Mouse (Mus musculus) heart, embryonic 14.5 days (tissue): ENCODE measurements around the gene Emx2. TPM values are rescaled to one million over a fixed set of nuclear protein-coding genes. Genes with fewer than 3 reads are reported as not detected.

Source experiments
- ATAC-seq: fragments of 200-750 bp; cut with Nextera tagmentation; 2 replicates; pipeline ENCODE4 v1.8.0; 2017; ENCODE audit warnings: low read depth, moderate TSS enrichment; ENCODE audit not compliant: insufficient number of reproducible peaks, insufficient read depth, low FRiP score
- H3K27ac ChIP-seq, 2 experiments: fragments of 200-500 bp in 1 of 2; fragments of 300-500 bp in 1 of 2; sonication (generic) in 1 of 2; replicated peaks in 1 of 2; 2 replicates each; pipeline ENCODE4 v1.5.1; 2012 to 2014; ENCODE audit warnings: low read depth in 2 of 2, low read length in 2 of 2, control low read depth in 1 of 2, mild to moderate bottlenecking in 1 of 2, mixed read lengths in 1 of 2; ENCODE audit not compliant: control insufficient read depth in 1 of 2, insufficient read depth in 1 of 2
- H3K27me3 ChIP-seq: fragments of 300-500 bp; sonication (generic); 2 replicates; pipeline ENCODE4 v1.6.1; 2014; ENCODE audit warnings: mild to moderate bottlenecking, low read length, control low read depth; ENCODE audit not compliant: control insufficient read depth, insufficient read depth
- H3K36me3 ChIP-seq: fragments of 300-500 bp; sonication (generic); 2 replicates; pipeline ENCODE4 v1.6.1; 2014; ENCODE audit warnings: mild to moderate bottlenecking, control low read depth, low read length, mixed read lengths; ENCODE audit not compliant: control insufficient read depth, insufficient read depth
- H3K4me1 ChIP-seq, 2 experiments: fragments of 200-500 bp in 1 of 2; fragments of 300-500 bp in 1 of 2; sonication (generic) in 1 of 2; 2 replicates each; pipeline ENCODE4 v1.6.1; 2012 to 2014; ENCODE audit warnings: low read length in 2 of 2, control low read depth in 1 of 2, mixed read lengths in 1 of 2; ENCODE audit not compliant: control insufficient read depth in 2 of 2, insufficient read depth in 2 of 2
- H3K4me2 ChIP-seq: fragments of 300-500 bp; sonication (generic); 2 replicates; pipeline ENCODE4 v1.6.1; 2014; ENCODE audit warnings: mild to moderate bottlenecking, low read length
- H3K4me3 ChIP-seq, 2 experiments: fragments of 200-500 bp in 1 of 2; fragments of 300-500 bp in 1 of 2; sonication (generic) in 1 of 2; 2 replicates each; pipeline ENCODE4 v1.5.1; 2012 to 2014; ENCODE audit warnings: low read length in 2 of 2, mild to moderate bottlenecking in 2 of 2, control low read depth in 1 of 2, low read depth in 1 of 2, moderate library complexity in 1 of 2; ENCODE audit not compliant: control insufficient read depth in 1 of 2, insufficient read depth in 1 of 2
- H3K9ac ChIP-seq: fragments of 300-500 bp; sonication (generic); 2 replicates; pipeline ENCODE4 v1.6.1; 2014; ENCODE audit warnings: mild to moderate bottlenecking, low read length
- H3K9me3 ChIP-seq: fragments of 300-500 bp; sonication (generic); 2 replicates; pipeline ENCODE4 v1.6.1; 2016; ENCODE audit warnings: low read length, control low read depth; ENCODE audit not compliant: control insufficient read depth
- WGBS: fragments of 180-500 bp; shearing (Covaris S2); extraction: QIAGEN DNeasy Blood & Tissue Kit; methylation state at CpG from one replicate; pipeline ENCODE4 v1.1.7; 2014; 5-methylcytosine and 5-hydroxymethylcytosine counted together
- polyA plus RNA-seq: library from polyadenylated mRNA; unstranded; fragments of >200 nt; fragmentation: Nextera tagmentation; extraction: Ambion mirVana; gene quantifications from 2 replicates; pipeline ENCODE4 v1.2.1, GENCODE M21; 2014

Gene Emx2
- polyA plus RNA-seq, 1 experiment from 2014 or later: not detected

- WGBS: 42% methylated on average over 6 of the region's 6 CpGs
- Histone ChIP-seq H3K27me3 (peaks cover 31% of the 10 kb centered on the region), H3K4me2 (no peak overlapping the region), H3K9me3 (peaks cover 5% of the 10 kb centered on the region; the same call in 1 of the 2 replicates), H3K4me1 (no peaks in the 10 kb centered on the region), H3K4me3 (no peak overlapping the region), H3K9ac (no peak overlapping the region), H3K36me3 (no peaks in the 10 kb centered on the region), H3K27ac (no peak overlapping the region)
- no peak for ATAC-seq
Observed at GRCm38 (mm10) chr19:59432286-59432685, 25.9 kb upstream of the Emx2 start.

- no peaks in the 10 kb centered on the region for H3K36me3 ChIP-seq
- no peak overlapping the region for H3K9ac ChIP-seq
- 9% methylated on average over 14 of the region's 14 CpGs for WGBS
- no peak overlapping the region for H3K4me2 ChIP-seq
- no peak for ATAC-seq
- no peak overlapping the region for H3K27ac ChIP-seq
- H3K9me3 ChIP-seq: no peaks in the 10 kb centered on the region
- peaks cover 92% of the 10 kb centered on the region for H3K27me3 ChIP-seq
- no peak overlapping the region for H3K4me3 ChIP-seq
- H3K4me1 ChIP-seq: peaks cover 0 to 3% of the 10 kb centered on the region in 2 experiments; a peak in 1 of 4 replicates
Observed at GRCm38 (mm10) chr19:59450561-59451135, 7.5 kb upstream of the Emx2 start.

GRCm38 (mm10) chr19:59451441-59451951, 6.7 kb upstream of the Emx2 start:
- H3K9ac ChIP-seq: no peak overlapping the region
- peak overlapping the region; percentile 4; the same call in 1 of the 2 replicates for H3K4me2 ChIP-seq
- peaks cover 0 to 3% of the 10 kb centered on the region in 2 experiments; a peak in 1 of 4 replicates for H3K4me1 ChIP-seq
- H3K4me3 ChIP-seq: peak overlapping the region in 1 of 2 experiments; percentile 6; a peak in 1 of 4 replicates
- 2% methylated on average over 31 of the region's 31 CpGs for WGBS
- H3K36me3 ChIP-seq: no peaks in the 10 kb centered on the region
- H3K9me3 ChIP-seq: no peaks in the 10 kb centered on the region
- H3K27me3 ChIP-seq: peaks cover 98% of the 10 kb centered on the region
- no peak overlapping the region for H3K27ac ChIP-seq
- ATAC-seq: no peak

- H3K4me1 ChIP-seq: peaks cover 0 to 3% of the 10 kb centered on the region in 2 experiments; a peak in 1 of 4 replicates
- H3K27ac ChIP-seq: no peak overlapping the region
- H3K4me3 ChIP-seq: no peak overlapping the region
- under 1% methylated on average over 4 of the region's 4 CpGs for WGBS
- no peak overlapping the region for H3K9ac ChIP-seq
- ATAC-seq: no peak
- H3K36me3 ChIP-seq: no peaks in the 10 kb centered on the region
- H3K27me3 ChIP-seq: peaks cover 98% of the 10 kb centered on the region
- H3K4me2 ChIP-seq: no peak overlapping the region
- H3K9me3 ChIP-seq: no peaks in the 10 kb centered on the region
Observed at GRCm38 (mm10) chr19:59452321-59452720, 5.9 kb upstream of the Emx2 start.

- H3K27ac ChIP-seq: no peak overlapping the region
- 11% methylated on average over 13 of the region's 13 CpGs for WGBS
- peaks cover 0 to 12% of the 10 kb centered on the region in 2 experiments; a peak in 3 of 4 replicates for H3K4me1 ChIP-seq
- no peaks in the 10 kb centered on the region for H3K9me3 ChIP-seq
- ATAC-seq: no peak
- H3K4me3 ChIP-seq: no peak overlapping the region
- H3K27me3 ChIP-seq: peaks cover 98% of the 10 kb centered on the region
- H3K36me3 ChIP-seq: no peaks in the 10 kb centered on the region
- no peak overlapping the region for H3K9ac ChIP-seq
- H3K4me2 ChIP-seq: no peak overlapping the region
Observed at GRCm38 (mm10) chr19:59453591-59453990, 4.6 kb upstream of the Emx2 start.

GRCm38 (mm10) chr19:59454196-59454595, 4.0 kb upstream of the Emx2 start:
- Histone ChIP-seq H3K9ac (no peak overlapping the region), H3K9me3 (no peaks in the 10 kb centered on the region), H3K4me2 (no peak overlapping the region), H3K4me1 (peaks cover 0 to 16% of the 10 kb centered on the region in 2 experiments; a peak in 3 of 4 replicates), H3K4me3 (no peak overlapping the region), H3K36me3 (no peaks in the 10 kb centered on the region), H3K27ac (no peak overlapping the region), H3K27me3 (peaks cover 98% of the 10 kb centered on the region)
- WGBS: under 1% methylated on average over 18 of the region's 18 CpGs
- no peak for ATAC-seq

GRCm38 (mm10) chr19:59455671-59456070, 2.5 kb upstream of the Emx2 start:
- 7% methylated on average over 7 of the region's 7 CpGs for WGBS

More at GRCm38 (mm10) chr19:59455671-59456070, 2.5 kb upstream of the Emx2 start:
- Histone ChIP-seq H3K36me3 (no peaks in the 10 kb centered on the region), H3K4me1 (peaks cover 0 to 21% of the 10 kb centered on the region in 2 experiments; a peak in 3 of 4 replicates), H3K9ac (no peak overlapping the region), H3K27me3 (peaks cover 94% of the 10 kb centered on the region), H3K4me2 (no peak overlapping the region), H3K27ac (no peak overlapping the region), H3K9me3 (no peaks in the 10 kb centered on the region), H3K4me3 (no peak overlapping the region)
- ATAC-seq: no peak
